12 mouse cellular contexts compared by ENCODE assay signal in genomic region chr10:61491573-61491972, GRCm38 (mm10). TPM values are rescaled to one million over a fixed set of nuclear protein-coding genes. Genes with fewer than 3 reads are reported as not detected.
A peak's percentile ranks its signal among the peaks of the same experiment; 100 is the strongest.
DNase-seq lines count a peak whose midpoint lies in the region; ATAC-seq and TF ChIP-seq lines count a peak whose summit lies in the region.
"Had no signal": no experiment of that assay in that cellular context is flagged by ENCODE, and none has a peak within 500 bp of the region (broad histone marks: within the 10 kb centered on the region; RNA-seq: fewer than 3 reads in every experiment).

No protein-coding gene starts in this region.

- intact Hi-C loops in gastrocnemius, postnatal 36 days (cut with DNase I) = loop anchor here (10.0 kb wide), 1 partner anchor 163 kb away; no protein-coding TSS in a partner anchor

- peak; percentile 45; the same call in 1 of the 2 replicates for ATAC-seq in common myeloid progenitor, adult 5-6 weeks (replicated peaks; ENCODE audit: low read depth, poor library complexity, severe bottlenecking)
- peak; percentile 85 for ATAC-seq in megakaryocyte progenitor cell, adult 5-6 weeks (replicated peaks; ENCODE audit: poor library complexity)

- H3K27ac ChIP-seq in bone marrow, adult 2 months (ENCODE audit: control insufficient read depth, insufficient read depth, low read depth, low read length, poor library complexity) = peak overlapping the region; percentile 65; the same call in 1 of the 2 replicates
- H3K27ac ChIP-seq: gastrocnemius, adult 2 months; heart, adult 2 months; hindbrain, embryonic 10.5 days; layer of hippocampus, adult 2 months; lung, embryonic 15.5 days had no signal

- H3K4me1 ChIP-seq in bone marrow, adult 2 months (ENCODE audit: control insufficient read depth, insufficient read depth, low read length) = no peaks in the 10 kb centered on the region

- WGBS in bone marrow, adult 2 months = 41% methylated on average over 8 of the region's 8 CpGs

- no peak for TF ChIP-seq CTCF in bone marrow, adult 2 months (IDR thresholded peaks at IDR 0.05; ENCODE audit: control insufficient read depth, insufficient read depth, low read length)

- DNase-seq in liver = peak; percentile 70
- no peak for DNase-seq in natural killer cell, adult 2 months (ENCODE audit: low spot score in 2 of 2)
- no peak for DNase-seq in gastrocnemius, postnatal 4 days (ENCODE audit: low spot score in 2 of 2)
- no peak for DNase-seq in gastrocnemius, postnatal 36 days

- no peak overlapping the region for H3K4me3 ChIP-seq in bone marrow, adult 2 months (replicated peaks; ENCODE audit: control insufficient read depth, low read depth, low read length)
- H3K4me3 ChIP-seq: gastrocnemius, adult 2 months; heart, adult 2 months; hindbrain, embryonic 10.5 days; layer of hippocampus, adult 2 months; lung, embryonic 15.5 days had no signal

- TF ChIP-seq POLR2A in bone marrow, adult 2 months (IDR thresholded peaks at IDR 0.05; ENCODE audit: borderline replicate concordance, control insufficient read depth, low read depth, low read length) = no peak

RNA-seq across cellular contexts. Expression of gene Lrrc20, which starts 16.0 kb away (rescaled TPM):
- 4.5 and 7.2 TPM in 2 replicates for polyA plus RNA-seq in bone marrow, adult 2 months (2011; ENCODE audit: insufficient read depth, insufficient read length, low replicate concordance, missing spikeins)
- 3.6 and 6.9 TPM in 2 replicates for total RNA-seq in common myeloid progenitor, adult 5-6 weeks (2017)
- 5.6 and 6.1 TPM in 2 replicates for total RNA-seq in megakaryocyte progenitor cell, adult 5-6 weeks (2015)
- total RNA-seq in megakaryocyte progenitor cell, adult 5-6 weeks (2017) = 6.0 and 7.4 TPM in 2 replicates
- total RNA-seq in gastrocnemius, postnatal 4 days (2021) = 10 to 100 TPM; 41.8 to 44.1 TPM
- 100 to 1,000 TPM; 131 to 150 TPM for total RNA-seq in gastrocnemius, postnatal 36 days (2021)

RNA-seq across cellular contexts. Expression of gene Eif4ebp2, which starts 39.1 kb away (rescaled TPM):
- 25.6 and 39.8 TPM in 2 replicates for polyA plus RNA-seq in bone marrow, adult 2 months (2011; ENCODE audit: insufficient read depth, insufficient read length, low replicate concordance, missing spikeins)
- 17.7 and 29.8 TPM in 2 replicates for total RNA-seq in common myeloid progenitor, adult 5-6 weeks (2017)
- 154 TPM in 2 replicates for total RNA-seq in megakaryocyte progenitor cell, adult 5-6 weeks (2015)
- 11.2 and 12.1 TPM in 2 replicates for total RNA-seq in megakaryocyte progenitor cell, adult 5-6 weeks (2017)
- 100 to 1,000 TPM; 123 to 124 TPM for total RNA-seq in gastrocnemius, postnatal 4 days (2021)
- total RNA-seq in gastrocnemius, postnatal 36 days (2021) = 100 to 1,000 TPM; 115 to 116 TPM
